Mouse (Mus musculus): ENCODE results near the gene Slc37a4. TPM values are rescaled to one million over a fixed set of nuclear protein-coding genes. Genes with fewer than 3 reads are reported as not detected.
"Not testable (repeated sequence)": the region's sequence is repeated elsewhere in the genome, so short reads cannot be mapped to it uniquely, and the experiment has no call there.

Gene Slc37a4
- polyA plus RNA-seq (2012; ENCODE audit: insufficient read depth, insufficient read length, missing spikeins), result 19.2 and 21.2 TPM in 2 replicates

GRCm38 (mm10) chr9:44396684-44397411, at the start of gene Slc37a4:
TSS of gene Slc37a4 (plus strand) at chr9:44396852.
- H3K4me1 ChIP-seq (ENCODE audit: control insufficient read depth, insufficient read depth, insufficient read length, low read length), result peaks cover 12% of the 10 kb centered on the region
- peak within 1 kb of the TSS; percentile 66 for H3K4me3 ChIP-seq (ENCODE audit: insufficient read depth, low read depth, low read length)
- H3K27ac ChIP-seq (replicated peaks; ENCODE audit: low read depth, low read length), result peak within 1 kb of the TSS; percentile 29

- no peak overlapping the region for H3K27ac ChIP-seq (replicated peaks; ENCODE audit: low read depth, low read length)
- H3K4me3 ChIP-seq (ENCODE audit: insufficient read depth, low read depth, low read length), result no peak overlapping the region
- H3K4me1 ChIP-seq (ENCODE audit: control insufficient read depth, insufficient read depth, insufficient read length, low read length), result peaks cover 4% of the 10 kb centered on the region
Measured at GRCm38 (mm10) chr9:44347166-44347565, 49.5 kb upstream of the Slc37a4 start.

- Histone ChIP-seq H3K4me3 (ENCODE audit: insufficient read depth, low read depth, low read length) (no peak overlapping the region), H3K4me1 (ENCODE audit: control insufficient read depth, insufficient read depth, insufficient read length, low read length) (peaks cover 4% of the 10 kb centered on the region), H3K27ac (replicated peaks; ENCODE audit: low read depth, low read length) (no peak overlapping the region)
Measured at GRCm38 (mm10) chr9:44347621-44348020, 49.0 kb upstream of the Slc37a4 start.

- Histone ChIP-seq H3K4me3 (ENCODE audit: insufficient read depth, low read depth, low read length) (no peak overlapping the region), H3K4me1 (ENCODE audit: control insufficient read depth, insufficient read depth, insufficient read length, low read length) (no peaks in the 10 kb centered on the region; the same call in 1 of the 2 replicates)
Measured at GRCm38 (mm10) chr9:44348546-44348945, 48.1 kb upstream of the Slc37a4 start.

GRCm38 (mm10) chr9:44351396-44351795, 45.3 kb upstream of the Slc37a4 start:
- no peaks in the 10 kb centered on the region for H3K4me1 ChIP-seq (ENCODE audit: control insufficient read depth, insufficient read depth, insufficient read length, low read length)
- H3K4me3 ChIP-seq (ENCODE audit: insufficient read depth, low read depth, low read length), result no peak overlapping the region
- no peak overlapping the region for H3K27ac ChIP-seq (replicated peaks; ENCODE audit: low read depth, low read length)

More at GRCm38 (mm10) chr9:44348546-44348945, 48.1 kb upstream of the Slc37a4 start:
- H3K27ac ChIP-seq (replicated peaks; ENCODE audit: low read depth, low read length), result no peak overlapping the region

GRCm38 (mm10) chr9:44352337-44352736, 44.3 kb upstream of the Slc37a4 start:
- H3K27ac ChIP-seq (replicated peaks; ENCODE audit: low read depth, low read length), result no peak overlapping the region
- H3K4me1 ChIP-seq (ENCODE audit: control insufficient read depth, insufficient read depth, insufficient read length, low read length), result no peaks in the 10 kb centered on the region
- H3K4me3 ChIP-seq (ENCODE audit: insufficient read depth, low read depth, low read length), result no peak overlapping the region

GRCm38 (mm10) chr9:44353142-44353541, 43.5 kb upstream of the Slc37a4 start:
- H3K4me1 ChIP-seq (ENCODE audit: control insufficient read depth, insufficient read depth, insufficient read length, low read length), result no peaks in the 10 kb centered on the region
- no peak overlapping the region for H3K27ac ChIP-seq (replicated peaks; ENCODE audit: low read depth, low read length)
- H3K4me3 ChIP-seq (ENCODE audit: insufficient read depth, low read depth, low read length), result no peak overlapping the region

- H3K4me1 ChIP-seq (ENCODE audit: control insufficient read depth, insufficient read depth, insufficient read length, low read length), result peaks cover 2% of the 10 kb centered on the region; the same call in 1 of the 2 replicates
- no peak overlapping the region for H3K4me3 ChIP-seq (ENCODE audit: insufficient read depth, low read depth, low read length)
- no peak overlapping the region for H3K27ac ChIP-seq (replicated peaks; ENCODE audit: low read depth, low read length)
Measured at GRCm38 (mm10) chr9:44357207-44357606, 39.4 kb upstream of the Slc37a4 start.

GRCm38 (mm10) chr9:44361190-44361917, 35.3 kb upstream of the Slc37a4 start, which contains the start of gene Vps11:
TSS of gene Vps11 (minus strand) at chr9:44361670.
- peak within 1 kb of the TSS; percentile 79 for H3K4me3 ChIP-seq (ENCODE audit: insufficient read depth, low read depth, low read length)
- H3K4me1 ChIP-seq (ENCODE audit: control insufficient read depth, insufficient read depth, insufficient read length, low read length), result peaks cover 2% of the 10 kb centered on the region; the same call in 1 of the 2 replicates
- peak within 1 kb of the TSS; percentile 62 for H3K27ac ChIP-seq (replicated peaks; ENCODE audit: low read depth, low read length)

- Histone ChIP-seq H3K27ac (replicated peaks; ENCODE audit: low read depth, low read length) (peak overlapping the region; percentile 62), H3K4me3 (ENCODE audit: insufficient read depth, low read depth, low read length) (peak overlapping the region; percentile 79)
- not testable (repeated sequence) for H3K4me1 ChIP-seq (ENCODE audit: control insufficient read depth, insufficient read depth, insufficient read length, low read length)
Measured at GRCm38 (mm10) chr9:44361931-44362330, 34.7 kb upstream of the Slc37a4 start.

GRCm38 (mm10) chr9:44364480-44364879, 32.2 kb upstream of the Slc37a4 start:
- Histone ChIP-seq H3K27ac (replicated peaks; ENCODE audit: low read depth, low read length) (no peak overlapping the region), H3K4me3 (ENCODE audit: insufficient read depth, low read depth, low read length) (no peak overlapping the region), H3K4me1 (ENCODE audit: control insufficient read depth, insufficient read depth, insufficient read length, low read length) (peaks cover 2% of the 10 kb centered on the region; the same call in 1 of the 2 replicates)

GRCm38 (mm10) chr9:44373386-44373785, 23.3 kb upstream of the Slc37a4 start:
- no peak overlapping the region for H3K27ac ChIP-seq (replicated peaks; ENCODE audit: low read depth, low read length)
- no peak overlapping the region for H3K4me3 ChIP-seq (ENCODE audit: insufficient read depth, low read depth, low read length)
- H3K4me1 ChIP-seq (ENCODE audit: control insufficient read depth, insufficient read depth, insufficient read length, low read length), result no peaks in the 10 kb centered on the region

- peaks cover 6% of the 10 kb centered on the region; the same call in 1 of the 2 replicates for H3K4me1 ChIP-seq (ENCODE audit: control insufficient read depth, insufficient read depth, insufficient read length, low read length)
- no peak overlapping the region for H3K4me3 ChIP-seq (ENCODE audit: insufficient read depth, low read depth, low read length)
- no peak overlapping the region for H3K27ac ChIP-seq (replicated peaks; ENCODE audit: low read depth, low read length)
Measured at GRCm38 (mm10) chr9:44376141-44376540, 20.5 kb upstream of the Slc37a4 start.

- not testable (repeated sequence) for H3K4me3 ChIP-seq (ENCODE audit: insufficient read depth, low read depth, low read length); H3K4me1 ChIP-seq (ENCODE audit: control insufficient read depth, insufficient read depth, insufficient read length, low read length); H3K27ac ChIP-seq (replicated peaks; ENCODE audit: low read depth, low read length)
Measured at GRCm38 (mm10) chr9:44377335-44377734, 19.3 kb upstream of the Slc37a4 start.

- peaks cover 6% of the 10 kb centered on the region; the same call in 1 of the 2 replicates for H3K4me1 ChIP-seq (ENCODE audit: control insufficient read depth, insufficient read depth, insufficient read length, low read length)
- 0 out of 2 replicates have a peak overlapping the region, but pooled peaks have one; percentile 86 for H3K4me3 ChIP-seq (ENCODE audit: insufficient read depth, low read depth, low read length)
- H3K27ac ChIP-seq (replicated peaks; ENCODE audit: low read depth, low read length), result no peak overlapping the region
Measured at GRCm38 (mm10) chr9:44378153-44378730, 18.4 kb upstream of the Slc37a4 start.

Data from brown adipose tissue, adult 24 weeks (tissue).